Comparison of ENCODE assay signal across 14 mouse cellular contexts in the genomic region with DNA sequence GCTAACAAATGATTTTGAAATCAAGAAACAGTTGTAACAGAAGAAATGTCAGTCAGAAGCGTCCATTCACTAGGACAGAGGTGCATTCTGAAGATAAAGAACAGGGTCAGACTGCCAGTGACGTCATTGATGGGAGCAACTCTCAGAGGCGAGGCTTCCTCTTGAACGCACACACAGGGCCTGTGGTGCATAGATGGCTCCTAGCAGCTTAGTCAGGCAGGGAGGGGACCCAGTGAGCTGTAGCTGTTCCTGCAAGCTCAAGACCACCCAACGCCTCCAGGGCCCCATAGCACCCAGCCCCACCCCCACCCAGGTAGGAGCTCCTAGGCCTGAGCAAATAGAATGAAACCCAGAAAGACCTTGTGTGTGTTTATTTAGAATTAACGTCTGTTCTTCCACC. TPM values are rescaled to one million over a fixed set of nuclear protein-coding genes. Genes with fewer than 3 reads are reported as not detected.
A peak's percentile ranks its signal among the peaks of the same experiment; 100 is the strongest.
DNase-seq lines count a peak whose midpoint lies in the region; ATAC-seq lines count a peak whose summit lies in the region.
"Had no signal": no experiment of that assay in that cellular context is flagged by ENCODE, and none has a peak within 500 bp of the region (broad histone marks: within the 10 kb centered on the region; RNA-seq: fewer than 3 reads in every experiment).

No protein-coding gene starts in this region.

- 41% methylated on average over 6 of the region's 6 CpGs for WGBS in kidney, embryonic 16.5 days
- WGBS in embryonic facial prominence, embryonic 12.5 days, result 31% methylated on average over 6 of the region's 6 CpGs
- WGBS in limb, embryonic 15.5 days, result 43% methylated on average over 6 of the region's 6 CpGs
- WGBS in midbrain, embryonic 11.5 days, result 31% methylated on average over 6 of the region's 6 CpGs

- H3K4me3 ChIP-seq in kidney, embryonic 16.5 days (ENCODE audit: low read length), result no peak overlapping the region
- no peak overlapping the region for H3K4me3 ChIP-seq in embryonic facial prominence, embryonic 12.5 days
- H3K4me3 ChIP-seq in limb, embryonic 15.5 days, result no peak overlapping the region
- no peak overlapping the region for H3K4me3 ChIP-seq in midbrain, embryonic 11.5 days (ENCODE audit: low read depth, low read length)
- H3K4me3 ChIP-seq: midbrain, embryonic 12.5 days; neural tube, embryonic 12.5 days had no signal

- H3K9me3 ChIP-seq in kidney, embryonic 16.5 days (ENCODE audit: low read length), result no peaks in the 10 kb centered on the region
- H3K9me3 ChIP-seq in embryonic facial prominence, embryonic 12.5 days, result no peaks in the 10 kb centered on the region
- H3K9me3 ChIP-seq in limb, embryonic 15.5 days, result no peaks in the 10 kb centered on the region
- H3K9me3 ChIP-seq in midbrain, embryonic 11.5 days (ENCODE audit: control insufficient read depth, low read length), result no peaks in the 10 kb centered on the region
- H3K9me3 ChIP-seq: midbrain, embryonic 12.5 days; neural tube, embryonic 12.5 days had no signal

- no peak overlapping the region for H3K4me2 ChIP-seq in kidney, embryonic 16.5 days (replicated peaks; ENCODE audit: low read depth, low read length)
- H3K4me2 ChIP-seq in embryonic facial prominence, embryonic 12.5 days (replicated peaks), result 0 out of 2 replicates have a peak overlapping the region, but pooled peaks have one; percentile 11
- no peak overlapping the region for H3K4me2 ChIP-seq in limb, embryonic 15.5 days
- H3K4me2 ChIP-seq in midbrain, embryonic 11.5 days, result no peak overlapping the region
- H3K4me2 ChIP-seq: midbrain, embryonic 12.5 days; neural tube, embryonic 12.5 days had no signal

- peak overlapping the region; percentile 95 for H3K27ac ChIP-seq in kidney, embryonic 16.5 days (ENCODE audit: low read length)
- H3K27ac ChIP-seq in embryonic facial prominence, embryonic 12.5 days, result peak overlapping the region; percentile 90
- H3K27ac ChIP-seq in limb, embryonic 15.5 days, result peak overlapping the region; percentile 64; the same call in 1 of the 2 replicates
- H3K27ac ChIP-seq in midbrain, embryonic 11.5 days (ENCODE audit: low read depth, low read length), result no peak overlapping the region
- H3K27ac ChIP-seq: liver, embryonic 14.5 days; midbrain, embryonic 12.5 days; neural tube, embryonic 12.5 days had no signal

- no peaks in the 10 kb centered on the region for H3K36me3 ChIP-seq in kidney, embryonic 16.5 days (ENCODE audit: insufficient read depth, low read length)
- no peaks in the 10 kb centered on the region for H3K36me3 ChIP-seq in embryonic facial prominence, embryonic 12.5 days
- no peaks in the 10 kb centered on the region for H3K36me3 ChIP-seq in limb, embryonic 15.5 days
- H3K36me3 ChIP-seq in midbrain, embryonic 11.5 days (ENCODE audit: control insufficient read depth, insufficient read depth, low read length), result no peaks in the 10 kb centered on the region
- H3K36me3 ChIP-seq: midbrain, embryonic 12.5 days; neural tube, embryonic 12.5 days had no signal

- peak; percentile 39 for DNase-seq in embryo, embryonic 10 days (ENCODE audit: low spot score)
- no peak for DNase-seq in embryo, embryonic 10.5 days (ENCODE audit: low spot score)
- DNase-seq in kidney, postnatal 10 days, result no peak
- DNase-seq in spleen, adult 12 weeks (ENCODE audit: low spot score), result no peak
- DNase-seq in midbrain, embryonic 11.5 days (ENCODE audit: low spot score, missing footprints), result no peak
- DNase-seq: kidney, adult 8-10 months; layer of hippocampus, postnatal 36 days had no signal

- peaks cover 10% of the 10 kb centered on the region for H3K4me1 ChIP-seq in kidney, embryonic 16.5 days (ENCODE audit: insufficient read depth, low read length)
- H3K4me1 ChIP-seq in embryonic facial prominence, embryonic 12.5 days, result peaks cover 12% of the 10 kb centered on the region
- peaks cover 14% of the 10 kb centered on the region; the same call in 1 of the 2 replicates for H3K4me1 ChIP-seq in limb, embryonic 15.5 days
- H3K4me1 ChIP-seq in midbrain, embryonic 11.5 days (ENCODE audit: control insufficient read depth, insufficient read depth, low read length), result no peaks in the 10 kb centered on the region
- H3K4me1 ChIP-seq: neural tube, embryonic 12.5 days had no signal

- peak overlapping the region; percentile 34; the same call in 1 of the 2 replicates for H3K9ac ChIP-seq in kidney, embryonic 16.5 days (replicated peaks; ENCODE audit: low read length)
- H3K9ac ChIP-seq in embryonic facial prominence, embryonic 12.5 days, result no peak overlapping the region
- H3K9ac ChIP-seq in limb, embryonic 15.5 days, result no peak overlapping the region
- no peak overlapping the region for H3K9ac ChIP-seq in midbrain, embryonic 11.5 days (ENCODE audit: low read length)
- H3K9ac ChIP-seq: liver, embryonic 14.5 days; midbrain, embryonic 12.5 days; neural tube, embryonic 12.5 days had no signal

- no peaks in the 10 kb centered on the region for H3K27me3 ChIP-seq in kidney, embryonic 16.5 days (ENCODE audit: insufficient read depth, low read length)
- H3K27me3 ChIP-seq in embryonic facial prominence, embryonic 12.5 days, result no peaks in the 10 kb centered on the region
- no peaks in the 10 kb centered on the region for H3K27me3 ChIP-seq in limb, embryonic 15.5 days
- H3K27me3 ChIP-seq in midbrain, embryonic 11.5 days (ENCODE audit: control insufficient read depth, insufficient read depth, low read length), result no peaks in the 10 kb centered on the region
- H3K27me3 ChIP-seq: midbrain, embryonic 12.5 days; neural tube, embryonic 12.5 days had no signal

- peak; percentile 58; the same call in 1 of the 2 replicates for ATAC-seq in kidney, embryonic 16.5 days (ENCODE audit: low FRiP score, low TSS enrichment)
- ATAC-seq in embryonic facial prominence, embryonic 12.5 days (ENCODE audit: insufficient number of reproducible peaks, insufficient read depth, low FRiP score, low TSS enrichment), result peak; percentile 56; the same call in 1 of the 2 replicates
- no peak for ATAC-seq in limb, embryonic 15.5 days (ENCODE audit: insufficient number of reproducible peaks, low FRiP score, low TSS enrichment, low read depth)
- no peak for ATAC-seq in midbrain, embryonic 11.5 days (ENCODE audit: low FRiP score)
- ATAC-seq: activated CD4-positive, CD25-positive, alpha-beta regulatory T cell, adult 4 months had no signal

RNA-seq across cellular contexts. Expression of a gene that starts 21.9 kb away (rescaled TPM):
- 578 and 635 TPM in 2 replicates for polyA plus RNA-seq in kidney, embryonic 16.5 days (2015; fragmentation: Nextera tagmentation; extraction: Ambion mirVana)
- 673 and 801 TPM in 2 replicates for polyA plus RNA-seq in embryonic facial prominence, embryonic 12.5 days (2016; fragmentation: Nextera tagmentation; extraction: Ambion mirVana)
- 710 and 1,010 TPM in 2 replicates for polyA plus RNA-seq in limb, embryonic 15.5 days (2015; fragmentation: Nextera tagmentation; extraction: Ambion mirVana)
- polyA plus RNA-seq in midbrain, embryonic 11.5 days (2014; fragmentation: Nextera tagmentation; extraction: Ambion mirVana), result 298 and 333 TPM in 2 replicates

Comparison
In these comparisons a context has a peak if more than half of its experiments do, and no peak if none do; other contexts are left out.
1. ATAC-seq: peak in kidney, embryonic 16.5 days (single experiment) and embryonic facial prominence, embryonic 12.5 days (single experiment); none in limb, embryonic 15.5 days (single experiment) and midbrain, embryonic 11.5 days (single experiment).